Mouse (Mus musculus) embryonic fibroblast, embryonic 13.5 days (primary cell): ENCODE measurements at regions not wholly inside any gene's neighbourhood (a gene's known extent, or its start where the extent isn't known, plus 50 kb on each side); places are given as distances from the start of the nearest gene placed in this dataset.

Experiments used
- CTCF ChIP-seq: IDR thresholded peaks from 2 replicates; pipeline ENCODE4 v1.5.1; 2011; ENCODE audit warnings: mild to moderate bottlenecking, control low read depth, low read length, moderate library complexity, borderline replicate concordance; ENCODE audit not compliant: insufficient read depth
- POLR2A ChIP-seq: IDR thresholded peaks from 2 replicates; pipeline ENCODE4 v1.6.1; 2011; ENCODE audit warnings: low read depth, mild to moderate bottlenecking, control low read depth, low read length, moderate library complexity

DNA sequence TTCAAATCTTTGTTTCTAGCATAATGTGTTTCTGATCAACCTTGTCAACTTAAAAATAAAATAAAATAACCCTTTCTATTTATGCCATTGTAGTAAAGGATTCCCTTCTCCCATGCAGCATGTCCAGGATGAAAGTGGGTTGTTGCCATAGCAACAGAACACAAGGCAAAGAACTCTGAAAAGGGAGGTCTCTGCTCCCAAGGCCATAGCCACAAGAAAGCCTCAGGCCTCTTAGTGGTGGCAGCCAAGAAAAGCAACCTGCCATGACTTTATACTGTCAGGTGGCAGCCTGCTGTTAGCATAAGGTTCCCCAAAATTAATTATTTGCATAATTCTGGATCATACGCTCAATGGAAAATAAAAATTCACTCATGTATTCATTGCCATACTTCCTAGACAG lies 98.4 kb upstream of the Klf7 start:
- TF ChIP-seq CTCF (no peak), POLR2A (no peak)
